8 mouse cellular contexts compared by ENCODE assay signal in the genomic region with DNA sequence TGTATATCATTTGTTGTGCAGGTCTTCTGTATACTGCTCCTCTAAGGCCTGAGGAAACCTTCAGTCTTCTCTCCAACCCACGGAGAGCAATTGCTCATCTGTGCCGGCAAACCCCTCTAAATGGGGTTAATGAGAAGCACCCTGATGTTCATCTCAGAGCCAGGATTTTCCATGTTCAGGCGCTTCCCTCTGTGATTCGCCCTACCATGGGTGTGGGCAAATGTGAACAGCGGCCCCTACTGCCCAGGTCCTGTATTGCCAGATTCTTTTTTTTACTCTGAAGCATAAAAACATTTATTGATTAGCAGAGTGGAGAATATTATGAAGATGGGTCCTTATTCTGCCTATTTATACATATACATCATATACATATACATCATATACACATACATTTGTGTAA.
A peak's percentile ranks its signal among the peaks of the same experiment; 100 is the strongest.
DNase-seq lines count a peak whose midpoint lies in the region; ATAC-seq and TF ChIP-seq lines count a peak whose summit lies in the region.

No protein-coding gene starts in this region.

- no peak overlapping the region for H3K4me2 ChIP-seq in liver, embryonic 11.5 days
- H3K4me2 ChIP-seq in embryonic facial prominence, embryonic 14.5 days (ENCODE audit: low read depth, low read length), result no peak overlapping the region
- no peak overlapping the region for H3K4me2 ChIP-seq in midbrain, postnatal 0 days (ENCODE audit: low read depth, low read length, poor library complexity, severe bottlenecking)

- no peaks in the 10 kb centered on the region for H3K79me2 ChIP-seq in MEL (ENCODE audit: control insufficient read depth, insufficient read depth, low read length, poor library complexity)

- H3K27ac ChIP-seq in liver, embryonic 11.5 days (ENCODE audit: low read depth, low read length), result no peak overlapping the region
- no peak overlapping the region for H3K27ac ChIP-seq in MEL (ENCODE audit: control insufficient read depth, low read depth, low read length)
- H3K27ac ChIP-seq in bone marrow macrophage, adult 2 months (ENCODE audit: insufficient read depth, low read depth, low read length), result no peak overlapping the region
- H3K27ac ChIP-seq in embryonic facial prominence, embryonic 14.5 days (replicated peaks; ENCODE audit: low read depth, low read length), result no peak overlapping the region
- H3K27ac ChIP-seq in midbrain, postnatal 0 days (ENCODE audit: low read depth, low read length), result no peak overlapping the region

- DNase-seq in liver (peak; percentile 9), MEL (ENCODE audit: low read depth, low spot score) (no peak)
- no peak for DNase-seq in liver, embryonic 11.5 days (ENCODE audit: low spot score)
- DNase-seq in embryonic facial prominence, embryonic 14.5 days (ENCODE audit: low spot score), result peak; percentile 12
- DNase-seq in layer of hippocampus, adult 9-11 months, result peak; percentile 30
- peak; percentile 27 for DNase-seq in midbrain, postnatal 0 days (ENCODE audit: low spot score)

- no peaks in the 10 kb centered on the region for H3K4me1 ChIP-seq in liver, embryonic 11.5 days (replicated peaks; ENCODE audit: control insufficient read depth, insufficient read depth, low read length)
- H3K4me1 ChIP-seq in MEL (ENCODE audit: control insufficient read depth in 1 of 2, insufficient read depth in 2 of 2, low read length in 2 of 2), result no peaks in the 10 kb centered on the region
- peaks cover 4% of the 10 kb centered on the region; the same call in 1 of the 2 replicates for H3K4me1 ChIP-seq in bone marrow macrophage, adult 2 months (ENCODE audit: control insufficient read depth, insufficient read depth, low read length)
- no peaks in the 10 kb centered on the region for H3K4me1 ChIP-seq in embryonic facial prominence, embryonic 14.5 days (ENCODE audit: control insufficient read depth, insufficient read depth, low read length)
- no peaks in the 10 kb centered on the region for H3K4me1 ChIP-seq in midbrain, postnatal 0 days (ENCODE audit: insufficient read depth, low read length)

- no peak overlapping the region for H3K9ac ChIP-seq in liver, embryonic 11.5 days (ENCODE audit: low read depth, low read length)
- H3K9ac ChIP-seq in MEL (ENCODE audit: control insufficient read depth, low read depth, low read length, poor library complexity, severe bottlenecking), result no peak overlapping the region
- no peak overlapping the region for H3K9ac ChIP-seq in embryonic facial prominence, embryonic 14.5 days (ENCODE audit: low read depth, low read length)
- H3K9ac ChIP-seq in midbrain, postnatal 0 days (replicated peaks; ENCODE audit: low read length, poor library complexity, severe bottlenecking), result no peak overlapping the region

- no peaks in the 10 kb centered on the region for H3K36me3 ChIP-seq in liver, embryonic 11.5 days (ENCODE audit: control insufficient read depth, insufficient read depth, low read length)
- H3K36me3 ChIP-seq in MEL (ENCODE audit: control insufficient read depth in 1 of 2, insufficient read depth in 2 of 2, low read length in 2 of 2), result no peaks in the 10 kb centered on the region
- H3K36me3 ChIP-seq in embryonic facial prominence, embryonic 14.5 days (ENCODE audit: control insufficient read depth, insufficient read depth, low read length), result no peaks in the 10 kb centered on the region
- no peaks in the 10 kb centered on the region for H3K36me3 ChIP-seq in midbrain, postnatal 0 days (ENCODE audit: insufficient read depth, low read length)

- H3K4me3 ChIP-seq in liver, embryonic 11.5 days (ENCODE audit: low read depth, low read length), result no peak overlapping the region
- H3K4me3 ChIP-seq in MEL (ENCODE audit: control insufficient read depth in 1 of 2, insufficient read depth in 1 of 2, low read depth in 2 of 2, low read length in 2 of 2), result no peak overlapping the region
- H3K4me3 ChIP-seq in bone marrow macrophage, adult 2 months (ENCODE audit: insufficient read depth, low read length), result no peak overlapping the region
- H3K4me3 ChIP-seq in embryonic facial prominence, embryonic 14.5 days (ENCODE audit: low read depth, low read length), result no peak overlapping the region
- H3K4me3 ChIP-seq in midbrain, postnatal 0 days (ENCODE audit: low read depth, low read length), result no peak overlapping the region

- peak in 2 of 3 experiments; percentile 14 to 43; a peak in 4 of 6 replicates for TF ChIP-seq CTCF in MEL (IDR thresholded peaks at IDR 0.05 in 2 of 3, conservative IDR thresholded peaks at IDR 0.05 in 1 of 3; ENCODE audit: control insufficient read depth in 1 of 3, insufficient read depth in 1 of 3, low read depth in 2 of 3, low read length in 3 of 3, poor library complexity in 1 of 3, severe bottlenecking in 1 of 3)
- peak; percentile 86 for TF ChIP-seq CTCF in bone marrow macrophage, adult 2 months (IDR thresholded peaks at IDR 0.05; ENCODE audit: low read depth, low read length)
- TF ChIP-seq CTCF in midbrain, postnatal 0 days (IDR thresholded peaks at IDR 0.05), result peak; percentile 66

- H3K27me3 ChIP-seq in liver, embryonic 11.5 days (replicated peaks; ENCODE audit: control insufficient read depth, insufficient read depth, low read length), result no peaks in the 10 kb centered on the region
- no peaks in the 10 kb centered on the region for H3K27me3 ChIP-seq in MEL (ENCODE audit: control insufficient read depth in 1 of 2, insufficient read depth in 2 of 2, low read length in 2 of 2)
- no peaks in the 10 kb centered on the region for H3K27me3 ChIP-seq in embryonic facial prominence, embryonic 14.5 days (replicated peaks; ENCODE audit: control insufficient read depth, insufficient read depth, low read length)
- H3K27me3 ChIP-seq in midbrain, postnatal 0 days (ENCODE audit: insufficient read depth, low read length), result no peaks in the 10 kb centered on the region

- no peak for ATAC-seq in liver, embryonic 11.5 days (replicated peaks; ENCODE audit: low FRiP score)
- no peak for ATAC-seq in embryonic facial prominence, embryonic 14.5 days (ENCODE audit: low read depth)
- no peak for ATAC-seq in midbrain, postnatal 0 days (ENCODE audit: low FRiP score)
- no peak for ATAC-seq in monocyte, adult 5-6 weeks (replicated peaks; ENCODE audit: insufficient number of reproducible peaks, low FRiP score, low TSS enrichment, poor library complexity, severe bottlenecking)

- TF ChIP-seq POLR2A in MEL (IDR thresholded peaks at IDR 0.05; ENCODE audit: control insufficient read depth in 1 of 2, insufficient read depth in 1 of 2, low read depth in 1 of 2, low read length in 2 of 2, poor library complexity in 1 of 2), result no peak
- no peak for TF ChIP-seq POLR2A in bone marrow macrophage, adult 2 months (IDR thresholded peaks at IDR 0.05; ENCODE audit: borderline replicate concordance, low read depth, low read length)

- H3K9me3 ChIP-seq in liver, embryonic 11.5 days (ENCODE audit: control insufficient read depth, low read length), result no peaks in the 10 kb centered on the region
- no peaks in the 10 kb centered on the region for H3K9me3 ChIP-seq in MEL (replicated peaks; ENCODE audit: insufficient read depth, low read length)
- H3K9me3 ChIP-seq in embryonic facial prominence, embryonic 14.5 days (ENCODE audit: control insufficient read depth, low read length), result no peaks in the 10 kb centered on the region
- H3K9me3 ChIP-seq in midbrain, postnatal 0 days (ENCODE audit: low read length), result no peaks in the 10 kb centered on the region

- TF ChIP-seq EP300 in MEL (IDR thresholded peaks at IDR 0.05; ENCODE audit: low read depth in 1 of 2, low read length in 2 of 2), result no peak

- 35% methylated on average over 5 of the region's 5 CpGs for WGBS in liver, embryonic 11.5 days
- WGBS in embryonic facial prominence, embryonic 14.5 days, result 26% methylated on average over 5 of the region's 5 CpGs
- 37% methylated on average over 5 of the region's 5 CpGs for WGBS in midbrain, postnatal 0 days

- peak; percentile 8 for TF ChIP-seq RAD21 in MEL (IDR thresholded peaks at IDR 0.05; ENCODE audit: low read depth, low read length)

TF ChIP-seq in MEL, 35 proteins besides CTCF, POLR2A, EP300 and RAD21:
- TF ChIP-seq TBP (IDR thresholded peaks at IDR 0.05; ENCODE audit: low read depth, low read length) (no peak), NRF1 (IDR thresholded peaks at IDR 0.05; ENCODE audit: insufficient read depth, low read depth, low read length, poor library complexity, severe bottlenecking) (no peak), MXI1 (IDR thresholded peaks at IDR 0.05; ENCODE audit: low read depth, low read length) (no peak), CHD2 (IDR thresholded peaks at IDR 0.05; ENCODE audit: low read length) (no peak), POLR2AphosphoS2 (IDR thresholded peaks at IDR 0.05; ENCODE audit: low read length) (no peak), TAL1 (IDR thresholded peaks at IDR 0.05; ENCODE audit: low read length) (no peak), MYC (IDR thresholded peaks at IDR 0.05; ENCODE audit: low read depth, low read length) (no peak), USF2 (IDR thresholded peaks at IDR 0.05; ENCODE audit: borderline replicate concordance in 1 of 2, insufficient read depth in 1 of 2, low read depth in 1 of 2, low read length in 2 of 2) (no peak), MAX (IDR thresholded peaks at IDR 0.05; ENCODE audit: low read length) (no peak), USF1 (IDR thresholded peaks at IDR 0.05; ENCODE audit: low read depth, low read length) (no peak), KAT2A (conservative IDR thresholded peaks at IDR 0.05; ENCODE audit: low read depth, low read length) (no peak), HCFC1 (IDR thresholded peaks at IDR 0.05; ENCODE audit: low read depth, low read length) (no peak), ELF1 (IDR thresholded peaks at IDR 0.05; ENCODE audit: low read depth, low read length) (no peak), SMC3 (IDR thresholded peaks at IDR 0.05; ENCODE audit: low read depth, low read length) (no peak), TCF12 (IDR thresholded peaks at IDR 0.05; ENCODE audit: low read depth, low read length) (no peak)

Comparison
In these comparisons a context has a peak if more than half of its experiments do, and no peak if none do; other contexts are left out.
1. DNase-seq: peak in liver (single experiment), embryonic facial prominence, embryonic 14.5 days (single experiment), layer of hippocampus, adult 9-11 months (single experiment) and midbrain, postnatal 0 days (single experiment); none in liver, embryonic 11.5 days (single experiment) and MEL (single experiment).
2. CTCF ChIP-seq: peak in every context shown above with its lines; median percentile 86 in bone marrow macrophage, adult 2 months; 66 in midbrain, postnatal 0 days; 28 in MEL.